Mouse (Mus musculus) forebrain, embryonic 13.5 days (tissue): Measurements from ENCODE around the gene Uqcrfs1. TPM values are rescaled to one million over a fixed set of nuclear protein-coding genes. Genes with fewer than 3 reads are reported as not detected.

Experiments
- ATAC-seq: fragments of 200-750 bp; cut with Nextera tagmentation; 2 replicates; pipeline ENCODE4 v1.8.0; 2017
- H3K27ac ChIP-seq: fragments of 300-500 bp; sonication (generic); 2 replicates; pipeline ENCODE4 v1.5.1; 2015; ENCODE audit warnings: inconsistent platforms, mild to moderate bottlenecking, moderate library complexity
- H3K27me3 ChIP-seq: fragments of 300-500 bp; sonication (generic); 2 replicates; pipeline ENCODE4 v1.6.1; 2015; ENCODE audit warnings: mild to moderate bottlenecking, inconsistent platforms
- H3K36me3 ChIP-seq: fragments of 300-500 bp; sonication (generic); 2 replicates; pipeline ENCODE4 v1.6.1; 2015; ENCODE audit warnings: mild to moderate bottlenecking, inconsistent platforms; ENCODE audit not compliant: poor library complexity, severe bottlenecking
- H3K4me1 ChIP-seq: fragments of 300-500 bp; sonication (generic); 2 replicates; pipeline ENCODE4 v1.6.1; 2015; ENCODE audit warnings: inconsistent platforms
- H3K4me2 ChIP-seq: fragments of 300-500 bp; sonication (generic); 2 replicates; pipeline ENCODE4 v1.6.1; 2015; ENCODE audit warnings: inconsistent platforms, mild to moderate bottlenecking, moderate library complexity
- H3K4me3 ChIP-seq: fragments of 300-500 bp; sonication (generic); 2 replicates; pipeline ENCODE4 v1.5.1; 2015; ENCODE audit warnings: mild to moderate bottlenecking, inconsistent platforms
- H3K9ac ChIP-seq: fragments of 300-500 bp; sonication (generic); 2 replicates; pipeline ENCODE4 v1.6.1; 2015; ENCODE audit warnings: mild to moderate bottlenecking, inconsistent platforms
- H3K9me3 ChIP-seq: fragments of 300-500 bp; sonication (generic); replicated peaks from 2 replicates; pipeline ENCODE4 v1.6.1; 2016; ENCODE audit warnings: inconsistent platforms
- WGBS: fragments of 180-500 bp; shearing (Covaris S2); methylation state at CpG from one replicate; pipeline ENCODE4 v1.1.7; 2015; 5-methylcytosine and 5-hydroxymethylcytosine counted together
- polyA plus RNA-seq: library from polyadenylated mRNA; unstranded; fragments of >200 nt; fragmentation: Nextera tagmentation; extraction: Ambion mirVana; gene quantifications from 2 replicates; pipeline ENCODE4 v1.2.1, GENCODE M21; 2015

The Uqcrfs1 gene
- polyA plus RNA-seq, 1 experiment from 2014 or later = 258 TPM

DNA sequence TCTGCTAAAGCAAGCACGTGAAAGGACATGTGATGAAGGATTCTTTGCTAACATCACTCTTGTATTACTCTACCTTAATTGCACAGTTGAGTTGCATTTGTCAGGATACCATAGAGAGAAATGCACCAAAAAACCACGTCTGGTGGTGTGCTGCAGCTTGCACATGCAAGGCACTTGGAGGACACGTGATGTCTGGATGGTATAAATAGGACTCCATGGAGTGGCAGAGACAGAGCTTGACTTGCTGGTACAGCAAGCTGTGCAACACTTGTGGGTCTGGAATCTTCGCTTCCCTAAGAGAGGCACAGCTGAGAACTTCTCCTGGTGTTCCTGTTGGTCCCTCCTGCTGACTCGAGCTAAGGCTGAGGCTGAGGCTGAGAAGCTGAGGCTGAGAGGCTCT, 4.2 kb upstream of the Uqcrfs1 start:
- no peak overlapping the region for H3K4me3 ChIP-seq
- H3K27me3 ChIP-seq = 0 out of 2 replicates have a peak, but pooled peaks cover 2% of the 10 kb centered on the region
- H3K36me3 ChIP-seq = no peaks in the 10 kb centered on the region
- WGBS = 74% methylated on average over 5 of the region's 5 CpGs
- H3K9ac ChIP-seq = no peak overlapping the region
- H3K4me2 ChIP-seq = no peak overlapping the region
- H3K9me3 ChIP-seq = no peaks in the 10 kb centered on the region
- peaks cover 3% of the 10 kb centered on the region for H3K4me1 ChIP-seq
- no peak overlapping the region for H3K27ac ChIP-seq
- ATAC-seq = no peak

DNA sequence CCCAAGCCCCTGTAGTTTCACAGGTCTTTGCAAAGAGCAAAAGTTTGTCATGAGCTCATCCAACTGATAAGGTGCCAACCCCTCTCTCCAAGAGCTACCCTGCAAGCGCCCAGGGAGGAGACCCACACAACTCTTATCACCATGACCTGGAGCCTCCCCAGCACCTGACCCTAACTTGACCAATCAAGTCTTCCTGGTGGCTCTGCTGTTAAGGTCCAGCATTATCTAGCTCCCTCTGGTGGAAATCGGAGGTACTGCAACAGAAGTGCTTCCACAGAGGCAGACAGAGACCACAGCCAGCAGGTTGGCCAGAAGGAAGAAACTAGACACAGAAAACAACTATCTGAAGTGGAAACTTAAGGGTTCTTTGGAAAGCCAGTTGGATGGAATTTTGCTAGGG, 3.7 kb upstream of the Uqcrfs1 start:
- no peak overlapping the region for H3K9ac ChIP-seq
- no peak overlapping the region for H3K4me2 ChIP-seq
- H3K9me3 ChIP-seq = no peaks in the 10 kb centered on the region
- no peaks in the 10 kb centered on the region for H3K36me3 ChIP-seq
- H3K4me1 ChIP-seq = peaks cover 8% of the 10 kb centered on the region
- H3K27me3 ChIP-seq = 0 out of 2 replicates have a peak, but pooled peaks cover 2% of the 10 kb centered on the region
- WGBS = 30% methylated on average over 2 of the region's 2 CpGs
- no peak overlapping the region for H3K27ac ChIP-seq
- no peak for ATAC-seq
- no peak overlapping the region for H3K4me3 ChIP-seq

- ATAC-seq = peak; percentile 84
- no peak overlapping the region for H3K9ac ChIP-seq
- 7% methylated on average over 5 of the region's 5 CpGs for WGBS
These were observed 14.4 kb downstream of the Uqcrfs1 start for GRCm38 (mm10) chr13:30530761-30531160.

GRCm38 (mm10) chr13:30524961-30525360, 20.2 kb downstream of the Uqcrfs1 start:
- ATAC-seq = no peak
- Histone ChIP-seq H3K4me1 (no peaks in the 10 kb centered on the region), H3K4me2 (no peak overlapping the region), H3K9ac (no peak overlapping the region), H3K36me3 (no peaks in the 10 kb centered on the region), H3K27ac (no peak overlapping the region), H3K27me3 (no peaks in the 10 kb centered on the region), H3K4me3 (no peak overlapping the region), H3K9me3 (no peaks in the 10 kb centered on the region; the same call in 1 of the 2 replicates)
- 89% methylated on average over 8 of the region's 8 CpGs for WGBS

More at GRCm38 (mm10) chr13:30530761-30531160, 14.4 kb downstream of the Uqcrfs1 start:
- H3K4me1 ChIP-seq = no peaks in the 10 kb centered on the region
- no peaks in the 10 kb centered on the region for H3K9me3 ChIP-seq
- H3K4me2 ChIP-seq = no peak overlapping the region
- no peak overlapping the region for H3K27ac ChIP-seq
- no peaks in the 10 kb centered on the region for H3K36me3 ChIP-seq
- H3K4me3 ChIP-seq = no peak overlapping the region
- H3K27me3 ChIP-seq = no peaks in the 10 kb centered on the region

GRCm38 (mm10) chr13:30523971-30524370, 21.2 kb downstream of the Uqcrfs1 start:
- H3K4me2 ChIP-seq = no peak overlapping the region
- no peaks in the 10 kb centered on the region for H3K4me1 ChIP-seq
- H3K9ac ChIP-seq = no peak overlapping the region
- no peaks in the 10 kb centered on the region for H3K36me3 ChIP-seq
- ATAC-seq = no peak
- WGBS = 92% methylated on average over 9 of the region's 9 CpGs
- H3K9me3 ChIP-seq = no peaks in the 10 kb centered on the region; the same call in 1 of the 2 replicates
- H3K27ac ChIP-seq = no peak overlapping the region
- H3K27me3 ChIP-seq = no peaks in the 10 kb centered on the region
- no peak overlapping the region for H3K4me3 ChIP-seq

DNA sequence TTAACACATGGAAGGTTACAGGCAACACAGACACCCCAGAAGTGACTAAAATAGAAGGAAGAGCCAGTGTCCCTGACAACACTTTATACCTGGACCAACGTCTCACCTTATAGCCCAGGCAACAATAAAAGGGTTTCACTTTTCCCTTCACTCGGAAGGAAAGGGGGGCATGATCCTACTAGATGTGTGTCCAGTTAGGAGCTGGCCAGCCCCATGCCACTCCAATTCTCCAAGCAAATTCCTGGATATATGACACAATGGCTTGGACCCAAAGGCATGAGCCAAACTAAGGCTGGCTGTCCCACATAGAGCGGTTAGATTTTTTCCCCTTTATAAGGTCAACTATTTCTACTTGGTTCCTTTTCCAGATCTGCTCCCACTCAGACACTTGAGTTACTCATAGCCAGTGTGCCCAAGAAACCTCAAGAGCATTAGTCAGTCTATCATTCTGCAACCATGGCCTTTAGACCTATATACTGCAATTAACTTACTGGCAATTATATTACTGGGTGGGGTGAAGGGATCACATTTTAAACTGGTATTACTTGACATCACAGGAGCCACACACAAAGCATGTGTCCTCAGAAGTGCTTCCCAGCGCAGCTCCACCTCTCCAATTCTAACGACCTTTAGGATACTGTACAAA, 21.8 kb downstream of the Uqcrfs1 start:
- Histone ChIP-seq H3K27me3 (no peaks in the 10 kb centered on the region), H3K27ac (no peak overlapping the region), H3K36me3 (no peaks in the 10 kb centered on the region), H3K9me3 (no peaks in the 10 kb centered on the region; the same call in 1 of the 2 replicates), H3K9ac (no peak overlapping the region), H3K4me3 (no peak overlapping the region), H3K4me2 (no peak overlapping the region), H3K4me1 (no peaks in the 10 kb centered on the region)
- ATAC-seq = no peak
- 86% methylated on average over 5 of the region's 5 CpGs for WGBS

DNA sequence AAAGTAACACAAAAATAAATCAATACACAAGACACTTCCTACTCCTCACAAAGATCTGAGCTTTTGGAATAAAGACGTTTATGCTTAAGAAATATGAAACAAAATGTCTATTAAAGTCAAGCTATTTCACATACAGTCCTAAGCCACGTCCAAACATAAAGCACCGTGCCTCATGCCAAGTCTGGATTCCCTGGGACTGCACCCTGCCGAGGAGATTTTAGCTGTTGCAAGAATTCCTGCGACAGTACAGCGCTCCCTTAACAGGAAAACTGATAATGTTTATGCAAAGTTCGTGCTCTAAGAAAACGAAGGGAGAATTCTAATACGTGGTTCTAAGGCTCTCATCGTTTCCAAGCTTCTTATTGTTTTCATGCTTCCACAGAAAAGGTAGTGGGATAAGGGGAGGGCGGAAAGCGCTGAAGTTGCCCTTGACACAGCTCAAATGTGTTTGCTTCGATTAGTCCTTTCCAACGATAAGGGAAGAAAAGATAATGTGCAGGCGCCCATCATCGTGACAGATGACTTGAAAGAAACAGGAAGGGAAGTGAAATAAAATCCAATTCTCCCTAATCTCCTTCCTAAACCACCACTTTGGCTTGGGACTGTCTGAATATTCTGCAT, 23.8 kb downstream of the Uqcrfs1 start:
- Histone ChIP-seq H3K36me3 (no peaks in the 10 kb centered on the region), H3K9me3 (no peaks in the 10 kb centered on the region; the same call in 1 of the 2 replicates), H3K4me3 (no peak overlapping the region), H3K27ac (no peak overlapping the region), H3K4me2 (no peak overlapping the region), H3K4me1 (no peaks in the 10 kb centered on the region), H3K27me3 (no peaks in the 10 kb centered on the region), H3K9ac (no peak overlapping the region)
- ATAC-seq = no peak
- 78% methylated on average over 16 of the region's 16 CpGs for WGBS

DNA sequence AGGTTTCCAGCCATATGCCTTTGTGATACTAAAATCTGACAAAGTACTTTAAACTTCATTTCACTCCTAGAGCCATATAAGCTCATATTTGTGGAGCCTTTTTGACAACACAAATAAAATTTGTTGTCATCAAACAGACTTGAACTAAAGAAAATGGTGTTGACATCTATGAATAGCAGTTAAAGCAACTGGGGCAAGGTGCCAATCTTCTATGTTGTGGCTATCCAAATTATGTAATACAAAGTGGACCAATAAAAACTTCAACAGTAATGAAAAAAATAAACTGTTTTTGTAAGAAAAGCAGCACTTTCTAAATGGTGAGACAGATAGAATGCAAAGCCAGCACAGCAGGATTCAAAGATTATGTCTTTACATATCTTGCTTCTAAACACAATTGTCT, 27.0 kb downstream of the Uqcrfs1 start:
- H3K4me1 ChIP-seq = no peaks in the 10 kb centered on the region
- no peak for ATAC-seq
- no peak overlapping the region for H3K9ac ChIP-seq
- H3K36me3 ChIP-seq = no peaks in the 10 kb centered on the region
- no peaks in the 10 kb centered on the region for H3K27me3 ChIP-seq
- no peak overlapping the region for H3K4me3 ChIP-seq
- H3K27ac ChIP-seq = no peak overlapping the region
- no peaks in the 10 kb centered on the region; the same call in 1 of the 2 replicates for H3K9me3 ChIP-seq
- no peak overlapping the region for H3K4me2 ChIP-seq

- no peaks in the 10 kb centered on the region for H3K27me3 ChIP-seq
- WGBS = 78% methylated on average over 4 of the region's 4 CpGs
- H3K4me3 ChIP-seq = no peak overlapping the region
- no peak overlapping the region for H3K4me2 ChIP-seq
- no peak overlapping the region for H3K9ac ChIP-seq
- H3K4me1 ChIP-seq = no peaks in the 10 kb centered on the region
- no peak for ATAC-seq
- H3K27ac ChIP-seq = no peak overlapping the region
- no peaks in the 10 kb centered on the region for H3K9me3 ChIP-seq
- H3K36me3 ChIP-seq = no peaks in the 10 kb centered on the region
These were observed 37.5 kb downstream of the Uqcrfs1 start for GRCm38 (mm10) chr13:30507651-30508050.

- no peaks in the 10 kb centered on the region for H3K9me3 ChIP-seq
- no peak for ATAC-seq
- WGBS = 32% methylated on average over 7 of the region's 7 CpGs
- H3K27me3 ChIP-seq = no peaks in the 10 kb centered on the region
- no peak overlapping the region for H3K4me2 ChIP-seq
- H3K4me3 ChIP-seq = no peak overlapping the region
- no peaks in the 10 kb centered on the region for H3K4me1 ChIP-seq
- no peak overlapping the region for H3K9ac ChIP-seq
- no peak overlapping the region for H3K27ac ChIP-seq
- no peaks in the 10 kb centered on the region for H3K36me3 ChIP-seq
These were observed 43.2 kb downstream of the Uqcrfs1 start for GRCm38 (mm10) chr13:30501860-30502395.
